10 mouse cellular contexts compared by ENCODE assay signal in genomic region chr10:59285530-59285929, GRCm38 (mm10). TPM values are rescaled to one million over a fixed set of nuclear protein-coding genes. Genes with fewer than 3 reads are reported as not detected.
A peak's percentile ranks its signal among the peaks of the same experiment; 100 is the strongest.
DNase-seq lines count a peak whose midpoint lies in the region; ATAC-seq and TF ChIP-seq lines count a peak whose summit lies in the region.
"Had no signal": no experiment of that assay in that cellular context is flagged by ENCODE, and none has a peak within 500 bp of the region (broad histone marks: within the 10 kb centered on the region; RNA-seq: fewer than 3 reads in every experiment).

No protein-coding gene starts in this region.

- H3K27ac ChIP-seq in hindbrain, embryonic 16.5 days (ENCODE audit: low read depth, low read length) = no peak overlapping the region
- no peak overlapping the region for H3K27ac ChIP-seq in hindbrain, embryonic 14.5 days
- 0 out of 2 replicates have a peak overlapping the region, but pooled peaks have one; percentile 7 for H3K27ac ChIP-seq in spleen, adult 2 months (ENCODE audit: insufficient read depth, low read length)
- H3K27ac ChIP-seq: limb, embryonic 12.5 days; macrophage had no signal

- WGBS in hindbrain, embryonic 16.5 days = 66% methylated on average over 5 of the region's 5 CpGs
- WGBS in hindbrain, embryonic 14.5 days = 64% methylated on average over 5 of the region's 5 CpGs
- 75% methylated on average over 5 of the region's 5 CpGs for WGBS in spleen, adult 2 months

- no peak overlapping the region for H3K4me2 ChIP-seq in hindbrain, embryonic 16.5 days (ENCODE audit: low read length)
- H3K4me2 ChIP-seq in hindbrain, embryonic 14.5 days (replicated peaks) = no peak overlapping the region
- H3K4me2 ChIP-seq: limb, embryonic 12.5 days had no signal

- ATAC-seq in hindbrain, embryonic 16.5 days = peak; percentile 46; the same call in 1 of the 2 replicates
- no peak for ATAC-seq in hindbrain, embryonic 14.5 days (ENCODE audit: low FRiP score)
- ATAC-seq in megakaryocyte, adult 5-6 weeks (ENCODE audit: poor library complexity, severe bottlenecking) = no peak

- no peak overlapping the region for H3K4me3 ChIP-seq in hindbrain, embryonic 16.5 days (ENCODE audit: low read length)
- H3K4me3 ChIP-seq in hindbrain, embryonic 14.5 days (replicated peaks; ENCODE audit: low read length) = no peak overlapping the region
- no peak overlapping the region for H3K4me3 ChIP-seq in spleen, adult 2 months (ENCODE audit: extremely low read depth, insufficient read depth, insufficient read length)
- H3K4me3 ChIP-seq: erythroblast, embryonic 14.5 days; limb, embryonic 12.5 days had no signal

- H3K9me3 ChIP-seq in hindbrain, embryonic 16.5 days (ENCODE audit: control insufficient read depth, low read length) = no peaks in the 10 kb centered on the region
- H3K9me3 ChIP-seq in hindbrain, embryonic 14.5 days (ENCODE audit: control insufficient read depth, low read length) = no peaks in the 10 kb centered on the region
- H3K9me3 ChIP-seq: limb, embryonic 12.5 days had no signal

- H3K9ac ChIP-seq in hindbrain, embryonic 16.5 days (ENCODE audit: low read depth, low read length) = no peak overlapping the region
- no peak overlapping the region for H3K9ac ChIP-seq in hindbrain, embryonic 14.5 days
- H3K9ac ChIP-seq: limb, embryonic 12.5 days had no signal

- H3K27me3 ChIP-seq in hindbrain, embryonic 16.5 days (replicated peaks; ENCODE audit: control insufficient read depth, insufficient read depth, low read length) = no peaks in the 10 kb centered on the region
- H3K27me3 ChIP-seq in hindbrain, embryonic 14.5 days (ENCODE audit: control insufficient read depth, insufficient read depth, low read length) = no peaks in the 10 kb centered on the region
- H3K27me3 ChIP-seq in spleen, adult 2 months (ENCODE audit: control insufficient read depth, insufficient read depth, low read length) = no peaks in the 10 kb centered on the region
- H3K27me3 ChIP-seq: limb, embryonic 12.5 days had no signal

- no peaks in the 10 kb centered on the region for H3K36me3 ChIP-seq in hindbrain, embryonic 16.5 days (ENCODE audit: control insufficient read depth, insufficient read depth, low read length)
- no peaks in the 10 kb centered on the region for H3K36me3 ChIP-seq in hindbrain, embryonic 14.5 days (replicated peaks; ENCODE audit: control insufficient read depth, insufficient read depth)
- no peaks in the 10 kb centered on the region for H3K36me3 ChIP-seq in spleen, adult 2 months (ENCODE audit: control insufficient read depth, insufficient read depth, low read length)
- H3K36me3 ChIP-seq: limb, embryonic 12.5 days had no signal

- no peak for DNase-seq in hindbrain, embryonic 14.5 days (ENCODE audit: low spot score)
- no peak for DNase-seq in spleen, adult 2 months (ENCODE audit: low read depth in 1 of 2, low spot score in 2 of 2)
- DNase-seq in spleen, postnatal 14 days (ENCODE audit: low spot score in 2 of 2) = no peak
- DNase-seq in kidney, adult 9 months = peak; percentile 87
- no peak for DNase-seq in T-cell, adult 2 months (ENCODE audit: low spot score)

- H3K4me1 ChIP-seq in hindbrain, embryonic 16.5 days (ENCODE audit: control insufficient read depth, insufficient read depth, low read depth, low read length) = no peaks in the 10 kb centered on the region
- no peaks in the 10 kb centered on the region for H3K4me1 ChIP-seq in hindbrain, embryonic 14.5 days (replicated peaks; ENCODE audit: control insufficient read depth, insufficient read depth, low read length)
- H3K4me1 ChIP-seq in spleen, adult 2 months (ENCODE audit: control insufficient read depth, insufficient read depth, insufficient read length) = no peaks in the 10 kb centered on the region
- H3K4me1 ChIP-seq: limb, embryonic 12.5 days had no signal

- no peak for TF ChIP-seq CTCF in spleen, adult 2 months (IDR thresholded peaks at IDR 0.05; ENCODE audit: extremely low read depth, insufficient read depth, insufficient read length, insufficient replicate concordance)

- no peak for TF ChIP-seq POLR2A in spleen, adult 2 months (IDR thresholded peaks at IDR 0.05; ENCODE audit: low read depth, low read length)

RNA-seq across cellular contexts. Expression of gene P4ha1, which starts 37.6 kb away (rescaled TPM):
- 31.4 and 36.3 TPM in 2 replicates for polyA plus RNA-seq in hindbrain, embryonic 16.5 days (2015; fragmentation: Nextera tagmentation; extraction: Ambion mirVana)
- polyA plus RNA-seq in hindbrain, embryonic 14.5 days (2014; fragmentation: Nextera tagmentation; extraction: Ambion mirVana) = 24.9 and 28.0 TPM in 2 replicates
- 5.3 and 7.1 TPM in 2 replicates for polyA plus RNA-seq in spleen, adult 2 months (2012; rRNA removed)
- total RNA-seq in megakaryocyte, adult 5-6 weeks (2015) = 9.6 and 14.3 TPM in 2 replicates
- 19.2 and 25.0 TPM in 2 replicates for total RNA-seq in megakaryocyte, adult 5-6 weeks (2017)
